Mouse (Mus musculus): ENCODE measurements at regions not wholly inside any gene's neighbourhood (a gene's known extent, or its start where the extent isn't known, plus 50 kb on each side); places are given as distances from the start of the nearest gene placed in this dataset.

DNA sequence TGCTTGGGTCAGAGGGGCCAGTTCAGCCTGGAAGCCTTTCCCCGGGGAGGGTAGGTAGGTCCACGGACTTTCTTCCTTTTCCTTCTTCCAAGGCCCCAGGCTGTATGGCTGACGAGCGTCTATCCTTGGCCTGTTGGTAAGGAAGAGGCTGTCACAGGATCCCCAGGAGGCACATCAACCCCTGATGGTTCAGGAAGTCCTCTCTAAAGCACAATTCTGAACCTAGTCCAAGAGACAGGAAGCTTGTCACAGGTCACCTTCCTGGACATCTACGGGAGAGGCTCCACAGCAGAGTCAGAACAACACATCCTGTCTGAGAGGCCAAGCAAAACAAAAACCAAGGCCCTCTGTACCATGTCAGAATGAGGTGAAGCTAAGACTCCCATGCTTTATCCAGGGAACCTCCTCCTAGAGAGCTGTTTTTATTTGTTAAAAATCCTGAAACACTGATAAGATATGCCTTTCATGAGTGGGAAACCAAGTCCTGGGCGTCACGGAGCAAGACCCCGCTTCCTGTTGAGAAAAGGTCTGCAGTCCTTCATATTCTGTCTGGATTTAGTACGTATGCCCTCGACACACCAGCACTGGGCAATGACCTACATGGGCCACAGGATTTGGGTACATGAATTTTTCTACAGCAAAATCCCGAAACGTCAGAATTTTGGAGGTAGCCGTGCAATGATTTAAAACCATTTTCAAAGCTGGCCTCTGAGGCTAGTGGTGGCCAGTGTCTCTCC, 52.0 kb upstream of the Snrk start:
- intact Hi-C loops (cut with DNase I) = loop anchor here (2.0 to 5.0 kb wide), 2 partner anchors 20 to 38 kb away; no protein-coding TSS in a partner anchor
- no peak for TF ChIP-seq CTCF (IDR thresholded peaks at IDR 0.05)
- H3K27ac ChIP-seq = peak overlapping the region; percentile 83
- no peak overlapping the region for H3K4me3 ChIP-seq
- DNase-seq = peak; percentile 46

DNA sequence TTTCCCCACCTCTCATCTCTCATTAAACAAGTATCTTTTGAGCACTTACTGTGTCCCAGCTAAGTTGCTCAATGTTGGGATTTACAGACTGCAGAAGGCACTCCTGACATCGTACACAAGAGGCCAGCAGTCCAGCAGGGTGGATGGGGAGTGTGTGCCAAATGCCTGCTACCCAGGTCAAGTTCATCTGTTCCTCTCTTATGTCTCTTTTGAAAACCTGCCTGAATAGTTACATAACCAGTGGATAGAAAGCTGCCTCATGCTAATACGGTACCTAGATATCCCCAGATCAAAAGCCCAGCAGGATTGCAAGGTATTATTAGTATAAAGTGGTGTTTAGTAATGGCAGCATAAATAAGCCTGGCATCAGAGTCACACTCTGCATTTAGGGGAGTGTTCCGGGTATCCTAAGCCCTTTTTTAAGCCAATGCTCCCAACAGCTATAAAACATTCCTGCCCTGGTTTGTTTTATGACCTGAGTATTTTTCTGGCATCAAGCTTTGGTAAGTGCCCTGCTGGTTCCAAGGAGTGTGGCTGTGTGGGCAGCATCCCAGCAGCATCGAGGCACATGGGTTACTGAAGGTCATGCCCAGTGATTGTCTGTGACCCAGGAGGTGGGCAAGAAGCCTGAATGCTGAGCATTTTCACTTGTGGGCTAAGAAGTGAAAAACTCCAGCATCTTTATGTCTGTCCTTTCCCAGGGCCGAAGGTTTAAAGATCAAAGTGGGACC, 59.1 kb upstream of the Pomgnt2 start:
- H3K27ac ChIP-seq = peak overlapping the region; percentile 52
- DNase-seq = peak; percentile 78

DNA sequence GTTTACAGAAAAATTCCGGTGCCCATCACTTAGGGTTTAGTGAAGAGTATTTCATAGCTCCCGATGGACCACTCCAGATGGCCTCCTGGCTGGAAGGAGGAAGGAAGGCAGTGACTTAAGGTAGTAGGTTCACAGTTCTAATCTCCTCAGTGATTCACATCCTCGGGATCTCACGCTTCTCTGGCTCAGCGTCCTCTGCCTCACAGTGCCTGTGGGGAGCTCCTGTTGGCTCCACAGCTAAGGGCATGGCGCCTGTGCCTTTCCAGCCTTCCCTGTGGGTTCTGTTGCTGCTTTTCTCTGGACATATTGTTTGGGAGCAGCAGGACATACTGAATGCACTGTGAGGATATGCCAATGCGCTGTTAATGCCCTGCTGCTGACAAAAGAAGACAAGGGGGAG, 54.8 kb upstream of the Pomgnt2 start:
- TF ChIP-seq CTCF (IDR thresholded peaks at IDR 0.05) = no peak
- intact Hi-C loops (cut with DNase I) = no loop called here
- no peak for DNase-seq
- H3K4me3 ChIP-seq = no peak overlapping the region
- H3K27ac ChIP-seq = no peak overlapping the region

More for the DNA sequence above, 59.1 kb upstream of the Pomgnt2 start:
- TF ChIP-seq CTCF (IDR thresholded peaks at IDR 0.05) = peak; percentile 35
- no peak overlapping the region for H3K4me3 ChIP-seq
- intact Hi-C loops (cut with DNase I) = no loop called here

DNA sequence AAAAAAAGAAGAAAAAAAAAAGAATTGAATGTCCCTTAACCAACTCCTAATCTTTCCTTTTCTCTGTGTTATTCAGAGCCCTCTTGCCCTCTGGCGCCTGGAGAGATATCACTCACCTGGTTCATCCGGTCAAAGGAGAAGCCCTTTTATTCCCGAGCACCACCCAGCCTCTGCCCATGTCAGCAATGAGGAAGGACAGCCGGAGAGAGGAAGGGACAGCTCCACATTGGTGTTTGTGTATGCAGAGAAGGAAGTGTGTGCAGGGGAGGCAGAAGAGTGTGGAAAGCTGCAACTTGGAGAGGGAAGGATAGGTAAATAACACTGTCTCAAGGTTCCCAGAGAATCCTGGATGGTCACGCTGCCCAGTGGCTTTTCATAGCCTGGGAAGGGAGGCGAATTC, 54.2 kb upstream of the Pomgnt2 start:
- H3K27ac ChIP-seq = no peak overlapping the region; the same call in 1 of the 2 replicates
- no peak overlapping the region for H3K4me3 ChIP-seq
- intact Hi-C loops (cut with DNase I) = no loop called here
- DNase-seq = no peak
- no peak for TF ChIP-seq CTCF (IDR thresholded peaks at IDR 0.05)

DNA sequence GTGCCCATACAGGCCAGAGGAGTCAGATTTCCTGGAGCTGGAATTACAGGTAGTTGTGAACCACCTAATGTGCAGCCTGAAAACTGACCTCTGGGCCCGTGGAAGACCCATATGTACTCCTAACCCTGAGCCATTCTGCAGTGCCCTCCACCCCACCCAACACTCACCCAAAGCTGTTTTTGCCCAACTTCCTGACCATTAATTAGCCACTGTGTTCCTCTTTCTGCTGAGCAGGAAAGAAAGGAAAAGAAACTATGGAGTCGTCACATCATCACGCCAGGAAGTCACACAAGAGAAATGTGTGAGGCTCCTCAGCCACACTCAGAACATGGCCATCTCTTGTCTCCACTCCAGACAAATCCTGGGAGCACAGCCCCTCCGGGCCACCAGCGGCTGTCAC, 52.1 kb upstream of the Pomgnt2 start:
- intact Hi-C loops (cut with DNase I) = no loop called here
- Histone ChIP-seq H3K4me3 (no peak overlapping the region), H3K27ac (peak overlapping the region; percentile 12; the same call in 1 of the 2 replicates)
- no peak for DNase-seq
- TF ChIP-seq CTCF (IDR thresholded peaks at IDR 0.05) = no peak

DNA sequence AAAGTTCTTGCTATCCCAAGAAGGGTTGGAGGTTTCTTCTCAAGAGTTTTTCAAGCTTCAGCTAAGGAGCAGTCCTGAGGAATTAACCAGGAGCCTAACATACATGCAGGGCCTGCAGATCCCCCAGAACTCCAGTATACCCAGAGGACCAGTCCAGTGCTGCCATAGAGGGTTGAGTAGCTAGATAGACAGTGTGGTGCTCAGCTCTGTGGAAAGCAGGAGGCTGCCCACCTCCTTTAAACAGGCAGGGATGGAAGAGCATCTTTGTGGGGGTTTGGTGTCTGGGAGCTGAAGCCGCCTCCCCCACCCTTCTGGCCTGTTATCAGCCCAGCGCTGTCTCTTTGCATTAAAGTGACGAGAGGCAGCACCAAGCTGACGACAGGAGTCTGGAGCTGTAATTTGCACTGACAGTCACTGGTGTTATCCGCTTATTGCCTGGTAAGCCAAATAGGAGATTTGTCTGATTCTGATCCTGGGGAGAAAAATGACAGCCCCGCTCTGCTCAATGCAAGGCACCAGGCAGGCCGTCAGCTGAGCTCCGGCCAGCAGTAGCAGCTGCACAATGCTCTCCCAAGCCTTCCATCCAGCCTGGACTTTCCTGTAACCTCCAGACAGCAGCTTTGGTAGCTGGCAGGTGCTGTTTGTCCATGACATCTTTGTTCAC, 51.2 kb upstream of the Pomgnt2 start:
- intact Hi-C loops (cut with DNase I) = no loop called here
- H3K27ac ChIP-seq = peak overlapping the region; percentile 5; the same call in 1 of the 2 replicates
- no peak for DNase-seq
- H3K4me3 ChIP-seq = no peak overlapping the region
- no peak for TF ChIP-seq CTCF (IDR thresholded peaks at IDR 0.05)

Measured in gastrocnemius, adult 2 months (tissue).